Mouse (Mus musculus): ENCODE measurements around the gene P2ry13. TPM values are rescaled to one million over a fixed set of nuclear protein-coding genes. Genes with fewer than 3 reads are reported as not detected.

The P2ry13 gene
- 1 to 10 TPM in 1 of 2 experiments, under 1 TPM in 1; 0.64 to 1.9 TPM for polyA plus RNA-seq (2017; shearing (Covaris generic))

DNA sequence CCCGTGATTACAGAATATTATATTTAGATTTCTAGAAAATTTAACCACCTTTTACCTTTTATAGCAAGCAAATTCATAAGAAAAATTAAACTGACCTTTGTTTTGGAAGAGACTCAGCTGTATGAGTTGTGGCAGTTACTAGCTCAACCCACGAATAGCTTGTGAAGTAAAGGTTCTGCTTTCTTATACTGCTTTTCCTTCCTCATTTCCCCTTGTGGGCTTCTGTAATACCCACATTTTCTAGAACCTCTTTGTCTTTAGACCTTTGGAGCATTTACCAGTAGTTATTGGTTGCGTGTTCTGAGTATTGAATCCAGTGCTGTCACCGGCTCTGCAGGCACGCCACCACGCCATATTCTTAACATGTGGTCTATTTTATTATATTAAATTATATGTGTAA, at the start of gene P2ry13:
Gene P2ry13, minus strand, starts transcription at position 156 of the 400 bp plus-strand sequence.

DNA sequence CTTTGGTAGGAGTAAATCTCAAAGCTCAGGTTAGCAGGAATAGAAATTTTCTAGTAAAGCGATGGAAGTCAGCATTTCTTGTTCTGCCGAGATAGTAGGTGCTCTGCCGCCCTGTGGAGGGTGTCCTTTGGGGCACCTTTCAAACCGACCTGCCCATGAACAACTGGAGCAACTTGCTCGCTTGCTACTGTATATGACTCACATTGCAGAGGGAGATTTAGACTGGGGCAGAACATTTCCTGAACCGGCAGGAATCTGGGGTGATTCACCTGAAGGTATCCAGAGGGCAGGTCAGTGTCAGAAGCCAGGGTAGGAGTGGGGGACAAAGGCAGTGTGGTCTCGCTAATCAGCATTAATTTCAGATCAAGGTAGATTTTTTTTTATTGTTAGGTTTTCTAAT, 15.7 kb downstream of the P2ry13 start, which contains the start of gene Gpr87:
Gene Gpr87, minus strand, starts transcription at position 167 of the 400 bp plus-strand sequence.

Other genes starting within 250 kb of the P2ry13 start
- gene Med12l, start 205.1 kb downstream of the P2ry13 start, polyA plus RNA-seq (2017; shearing (Covaris generic)) = under 1 TPM; 0.45 to 0.54 TPM
- 10 to 100 TPM; 49.1 to 52.8 TPM for gene Gpr171, start 109.1 kb downstream of the P2ry13 start, polyA plus RNA-seq (2017; shearing (Covaris generic))
- gene P2ry14, start 57.3 kb downstream of the P2ry13 start, polyA plus RNA-seq (2017; shearing (Covaris generic)) = 1 to 10 TPM; 5.0 to 5.3 TPM
- not detected for gene Gpr87, start 15.8 kb downstream of the P2ry13 start, polyA plus RNA-seq (2017; shearing (Covaris generic))
- under 1 TPM in 1 of 2 experiments, not detected in 1; 0.18 TPM for gene P2ry12, start 52.0 kb upstream of the P2ry13 start, polyA plus RNA-seq (2017; shearing (Covaris generic))
- under 1 TPM in 1 of 2 experiments, not detected in 1; 0.04 TPM for gene Igsf10, start 133.5 kb upstream of the P2ry13 start, polyA plus RNA-seq (2017; shearing (Covaris generic))

All from activated CD4-positive, CD25-positive, alpha-beta regulatory T cell (primary cell).